Mouse (Mus musculus) ES-Bruce4 (cell line): ENCODE measurements at regions not wholly inside any gene's neighbourhood (a gene's known extent, or its start where the extent isn't known, plus 50 kb on each side); places are given as distances from the start of the nearest gene placed in this dataset.

Source experiments
- H3K27ac ChIP-seq: 2 replicates; pipeline ENCODE4 v1.5.1; 2012; ENCODE audit warnings: low read length, inconsistent platforms; ENCODE audit not compliant: insufficient read depth
- H3K27me3 ChIP-seq: 2 replicates; pipeline ENCODE4 v1.6.1; 2012; ENCODE audit warnings: mild to moderate bottlenecking, low read length, inconsistent platforms; ENCODE audit not compliant: control insufficient read depth, poor library complexity, insufficient read depth, severe bottlenecking
- H3K36me3 ChIP-seq: 2 replicates; pipeline ENCODE4 v1.6.1; 2012; ENCODE audit warnings: inconsistent platforms, mild to moderate bottlenecking, low read length, moderate library complexity; ENCODE audit not compliant: control insufficient read depth, poor library complexity, insufficient read depth, severe bottlenecking
- H3K4me1 ChIP-seq: one replicate; pipeline ENCODE4 v1.8.1; 2011; ENCODE audit warnings: low read length; ENCODE audit not compliant: control insufficient read depth, insufficient read depth
- H3K4me3 ChIP-seq: 2 replicates; pipeline ENCODE4 v1.5.1; 2011; ENCODE audit warnings: low read depth, mild to moderate bottlenecking, low read length
- H3K9ac ChIP-seq: 2 replicates; pipeline ENCODE4 v1.6.1; 2012; ENCODE audit warnings: low read depth, mild to moderate bottlenecking, inconsistent platforms; ENCODE audit not compliant: poor library complexity, severe bottlenecking
- H3K9me3 ChIP-seq: replicated peaks from 2 replicates; pipeline ENCODE4 v1.6.1; 2012; ENCODE audit warnings: mild to moderate bottlenecking, low read length, inconsistent platforms; ENCODE audit not compliant: control insufficient read depth, poor library complexity, insufficient read depth, severe bottlenecking
- CTCF ChIP-seq: IDR thresholded peaks from one replicate; pipeline ENCODE4 v1.8.1; 2011; ENCODE audit warnings: low read depth, low read length
- EP300 ChIP-seq: IDR thresholded peaks from 2 replicates; pipeline ENCODE4 v1.6.1; 2011; ENCODE audit warnings: low read depth, low read length; ENCODE audit not compliant: insufficient read depth
- POLR2A ChIP-seq: IDR thresholded peaks from one replicate; pipeline ENCODE4 v1.8.1; 2011; ENCODE audit warnings: low read length; ENCODE audit not compliant: insufficient read depth

GRCm38 (mm10) chr12:33626092-33626882 lies 196.9 kb downstream of the Twistnb start:
- no peak for TF ChIP-seq CTCF
- TF ChIP-seq EP300, result no peak
- TF ChIP-seq POLR2A, result no peak

GRCm38 (mm10) chr12:33652597-33652996 lies 223.2 kb downstream of the Twistnb start:
- no peaks in the 10 kb centered on the region for H3K36me3 ChIP-seq
- H3K9me3 ChIP-seq, result no peaks in the 10 kb centered on the region
- H3K27me3 ChIP-seq, result no peaks in the 10 kb centered on the region
- H3K27ac ChIP-seq, result no peak overlapping the region
- H3K9ac ChIP-seq, result no peak overlapping the region
- TF ChIP-seq POLR2A (no peak), EP300 (no peak), CTCF (no peak)
- H3K4me3 ChIP-seq, result no peak overlapping the region
- no peaks in the 10 kb centered on the region for H3K4me1 ChIP-seq

More at GRCm38 (mm10) chr12:33626092-33626882, 196.9 kb downstream of the Twistnb start:
- Histone ChIP-seq H3K27ac (no peak overlapping the region), H3K9me3 (no peaks in the 10 kb centered on the region), H3K4me3 (no peak overlapping the region), H3K27me3 (no peaks in the 10 kb centered on the region), H3K4me1 (no peaks in the 10 kb centered on the region), H3K9ac (no peak overlapping the region), H3K36me3 (no peaks in the 10 kb centered on the region)

GRCm38 (mm10) chr12:33675508-33675907 lies 246.1 kb downstream of the Twistnb start:
- Histone ChIP-seq H3K27ac (no peak overlapping the region), H3K36me3 (no peaks in the 10 kb centered on the region), H3K27me3 (no peaks in the 10 kb centered on the region)

GRCm38 (mm10) chr12:33692870-33693269 lies 235.4 kb upstream of the Ferd3l start:
- no peak overlapping the region for H3K27ac ChIP-seq
- no peaks in the 10 kb centered on the region for H3K36me3 ChIP-seq

More at GRCm38 (mm10) chr12:33675508-33675907, 246.1 kb downstream of the Twistnb start:
- no peak overlapping the region for H3K9ac ChIP-seq
- H3K4me3 ChIP-seq, result no peak overlapping the region
- H3K9me3 ChIP-seq, result no peaks in the 10 kb centered on the region
- H3K4me1 ChIP-seq, result no peaks in the 10 kb centered on the region
- TF ChIP-seq EP300 (no peak), CTCF (no peak), POLR2A (no peak)

GRCm38 (mm10) chr12:33714392-33714791 lies 213.8 kb upstream of the Ferd3l start:
- H3K4me1 ChIP-seq, result no peaks in the 10 kb centered on the region
- H3K36me3 ChIP-seq, result no peaks in the 10 kb centered on the region
- TF ChIP-seq CTCF (no peak), POLR2A (no peak), EP300 (no peak)
- no peak overlapping the region for H3K9ac ChIP-seq
- no peaks in the 10 kb centered on the region for H3K27me3 ChIP-seq
- H3K9me3 ChIP-seq, result no peaks in the 10 kb centered on the region
- no peak overlapping the region for H3K27ac ChIP-seq
- H3K4me3 ChIP-seq, result no peak overlapping the region

More at GRCm38 (mm10) chr12:33692870-33693269, 235.4 kb upstream of the Ferd3l start:
- Histone ChIP-seq H3K9me3 (no peaks in the 10 kb centered on the region), H3K27me3 (no peaks in the 10 kb centered on the region), H3K9ac (no peak overlapping the region), H3K4me3 (no peak overlapping the region), H3K4me1 (no peaks in the 10 kb centered on the region)
- TF ChIP-seq POLR2A (no peak), CTCF (no peak), EP300 (no peak)

- Histone ChIP-seq H3K9ac (no peak overlapping the region), H3K27ac (no peak overlapping the region), H3K9me3 (no peaks in the 10 kb centered on the region), H3K36me3 (no peaks in the 10 kb centered on the region), H3K4me1 (no peaks in the 10 kb centered on the region), H3K4me3 (no peak overlapping the region), H3K27me3 (no peaks in the 10 kb centered on the region)
- TF ChIP-seq EP300 (no peak), POLR2A (no peak), CTCF (no peak)
Observed at GRCm38 (mm10) chr12:33715997-33716396, 212.2 kb upstream of the Ferd3l start.
